Mouse (Mus musculus) intestine, postnatal 0 days (tissue): ENCODE results near the gene Fes. TPM values are rescaled to one million over a fixed set of nuclear protein-coding genes. Genes with fewer than 3 reads are reported as not detected.
A peak's percentile ranks its signal among the peaks of the same experiment; 100 is the strongest.

Experiments
- ATAC-seq: fragments of 200-750 bp; cut with Nextera tagmentation; 2 replicates; pipeline ENCODE4 v1.8.0; 2017; ENCODE audit warnings: mild to moderate bottlenecking, moderate TSS enrichment, moderate library complexity
- H3K27ac ChIP-seq: fragments of 300-500 bp; sonication (generic); 2 replicates; pipeline ENCODE4 v1.5.1; 2014; ENCODE audit warnings: mild to moderate bottlenecking, low read depth, low read length, moderate library complexity
- H3K27me3 ChIP-seq: fragments of 300-500 bp; sonication (generic); replicated peaks from 2 replicates; pipeline ENCODE4 v1.6.1; 2014; ENCODE audit warnings: low read length, mixed read lengths; ENCODE audit not compliant: control insufficient read depth, insufficient read depth
- H3K36me3 ChIP-seq: fragments of 300-500 bp; sonication (generic); 2 replicates; pipeline ENCODE4 v1.6.1; 2014; ENCODE audit warnings: mild to moderate bottlenecking, moderate library complexity; ENCODE audit not compliant: control insufficient read depth, insufficient read depth
- H3K4me1 ChIP-seq: fragments of 300-500 bp; sonication (generic); replicated peaks from 2 replicates; pipeline ENCODE4 v1.6.1; 2014; ENCODE audit warnings: antibody characterized with exemption, low read length, mixed read lengths; ENCODE audit not compliant: control insufficient read depth, insufficient read depth
- H3K4me2 ChIP-seq: fragments of 300-500 bp; sonication (generic); replicated peaks from 2 replicates; pipeline ENCODE4 v1.6.1; 2014; ENCODE audit warnings: low read depth, mild to moderate bottlenecking, moderate library complexity
- H3K4me3 ChIP-seq: fragments of 300-500 bp; sonication (generic); 2 replicates; pipeline ENCODE4 v1.5.1; 2014; ENCODE audit warnings: low read depth, low read length
- H3K9ac ChIP-seq: fragments of 300-500 bp; sonication (generic); 2 replicates; pipeline ENCODE4 v1.6.1; 2014; ENCODE audit warnings: mild to moderate bottlenecking, low read depth, low read length
- H3K9me3 ChIP-seq: fragments of 300-500 bp; sonication (generic); 2 replicates; pipeline ENCODE4 v1.6.1; 2016; ENCODE audit warnings: mixed run types; ENCODE audit not compliant: control insufficient read depth
- CTCF ChIP-seq: sonication (generic); IDR thresholded peaks from 2 replicates; pipeline ENCODE4 v1.5.1; 2016; ENCODE audit warnings: low read depth, mild to moderate bottlenecking, control low read depth, antibody characterized with exemption, moderate library complexity
- WGBS: fragments of 180-500 bp; shearing (Covaris S2); extraction: QIAGEN DNeasy Blood & Tissue Kit; methylation state at CpG from one replicate; pipeline ENCODE4 v1.1.7; 2014; 5-methylcytosine and 5-hydroxymethylcytosine counted together
- polyA plus RNA-seq: library from polyadenylated mRNA; unstranded; fragments of >200 nt; fragmentation: Nextera tagmentation; extraction: Ambion mirVana; gene quantifications from 2 replicates; pipeline ENCODE4 v1.2.1, GENCODE M21; 2015

Fes gene
- polyA plus RNA-seq, 1 experiment from 2014 or later, result 6.2 TPM

DNA sequence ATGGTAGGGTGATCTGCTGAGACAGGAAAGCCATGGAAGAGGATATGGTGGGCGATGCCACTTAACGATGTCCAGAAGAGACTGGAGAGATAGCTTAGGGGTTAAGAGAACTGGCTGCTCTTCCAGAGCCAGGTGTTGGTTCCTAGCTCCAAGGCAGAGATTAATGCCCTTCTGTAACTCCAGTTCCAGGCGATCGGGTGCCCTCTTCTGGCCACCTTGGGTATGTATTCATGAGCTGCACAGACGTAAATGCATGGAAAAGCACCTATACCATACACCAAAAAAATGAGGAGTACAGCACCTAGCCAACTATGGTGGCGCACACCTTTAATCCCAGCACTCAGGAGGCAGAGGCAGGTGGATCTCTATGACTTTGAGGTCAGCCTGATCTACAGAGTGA lies 37.0 kb upstream of the Fes start:
- no peak overlapping the region for H3K4me3 ChIP-seq
- ATAC-seq, result no peak
- H3K27ac ChIP-seq, result no peak overlapping the region
- no peak overlapping the region for H3K9ac ChIP-seq
- H3K27me3 ChIP-seq, result no peaks in the 10 kb centered on the region
- H3K9me3 ChIP-seq, result no peaks in the 10 kb centered on the region
- H3K4me2 ChIP-seq, result no peak overlapping the region
- H3K4me1 ChIP-seq, result no peaks in the 10 kb centered on the region
- TF ChIP-seq CTCF, result peak; percentile 59
- no peaks in the 10 kb centered on the region for H3K36me3 ChIP-seq
- 84% methylated on average over 6 of the region's 6 CpGs for WGBS

DNA sequence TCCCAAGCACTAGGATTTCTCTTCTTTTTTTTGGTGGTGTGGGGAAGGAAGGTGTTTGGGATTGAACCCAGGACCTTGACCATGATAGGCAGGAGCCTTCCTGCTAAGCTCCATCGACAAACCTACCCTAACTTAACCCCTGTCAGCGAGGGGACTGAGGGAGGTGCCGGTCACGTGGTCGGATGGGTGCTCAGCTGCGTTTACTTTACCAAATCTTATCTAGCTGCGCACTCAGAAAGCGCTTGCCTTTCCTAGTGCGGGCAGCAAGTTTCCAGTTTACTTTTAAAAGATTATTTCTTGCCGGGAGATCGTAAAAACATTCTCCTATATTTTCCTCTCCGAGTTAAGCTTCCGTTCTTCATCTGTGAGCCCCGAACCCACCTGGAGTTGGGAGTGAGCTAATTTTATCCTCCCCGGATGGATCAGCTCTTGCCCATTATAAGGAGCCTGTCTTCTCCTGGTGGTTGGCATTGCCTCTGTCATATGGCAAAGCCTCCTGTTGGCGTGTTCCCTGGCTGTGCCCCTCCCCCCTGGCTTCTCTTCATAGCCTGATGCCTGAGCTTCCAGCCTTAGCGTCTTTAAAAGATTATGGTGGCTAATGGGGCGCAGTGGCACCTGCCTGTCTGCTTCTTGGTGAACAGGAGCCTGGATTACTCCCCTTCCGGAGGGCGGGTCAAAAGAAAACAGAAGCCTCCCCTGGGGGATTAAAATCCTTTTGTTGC lies 35.2 kb upstream of the Fes start:
- no peak for TF ChIP-seq CTCF
- H3K9ac ChIP-seq, result no peak overlapping the region
- no peaks in the 10 kb centered on the region for H3K4me1 ChIP-seq
- no peaks in the 10 kb centered on the region for H3K27me3 ChIP-seq
- no peak for ATAC-seq
- H3K4me3 ChIP-seq, result peak overlapping the region; percentile 12; the same call in 1 of the 2 replicates
- no peak overlapping the region for H3K27ac ChIP-seq
- 10% methylated on average over 20 of the region's 20 CpGs for WGBS
- no peaks in the 10 kb centered on the region for H3K36me3 ChIP-seq
- H3K9me3 ChIP-seq, result no peaks in the 10 kb centered on the region
- H3K4me2 ChIP-seq, result peak overlapping the region; percentile 52

DNA sequence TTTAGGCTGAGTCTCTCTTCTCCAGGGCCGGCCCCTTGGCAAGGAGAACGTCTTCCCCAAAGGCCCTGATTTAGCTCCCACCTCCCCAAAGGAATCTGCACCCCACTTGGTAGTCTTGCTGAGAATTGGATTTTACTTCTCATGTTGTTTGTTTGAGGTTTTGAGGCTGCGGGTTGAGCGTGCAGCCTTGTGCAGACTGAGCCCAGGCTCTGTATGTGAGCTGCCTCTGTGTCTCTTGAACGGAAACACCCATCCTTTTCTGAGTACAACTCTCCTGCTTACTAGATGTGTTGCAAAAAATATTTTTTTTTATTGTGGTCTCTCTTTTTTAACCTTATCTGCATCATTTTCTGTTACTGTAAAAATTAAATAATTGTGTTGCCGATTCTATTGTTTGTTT lies 33.8 kb upstream of the Fes start:
- Histone ChIP-seq H3K27me3 (no peaks in the 10 kb centered on the region), H3K4me1 (no peaks in the 10 kb centered on the region), H3K4me2 (no peak overlapping the region), H3K9me3 (no peaks in the 10 kb centered on the region), H3K4me3 (no peak overlapping the region), H3K9ac (no peak overlapping the region), H3K27ac (no peak overlapping the region), H3K36me3 (no peaks in the 10 kb centered on the region)
- WGBS, result 91% methylated on average over 6 of the region's 6 CpGs
- no peak for TF ChIP-seq CTCF
- ATAC-seq, result no peak

DNA sequence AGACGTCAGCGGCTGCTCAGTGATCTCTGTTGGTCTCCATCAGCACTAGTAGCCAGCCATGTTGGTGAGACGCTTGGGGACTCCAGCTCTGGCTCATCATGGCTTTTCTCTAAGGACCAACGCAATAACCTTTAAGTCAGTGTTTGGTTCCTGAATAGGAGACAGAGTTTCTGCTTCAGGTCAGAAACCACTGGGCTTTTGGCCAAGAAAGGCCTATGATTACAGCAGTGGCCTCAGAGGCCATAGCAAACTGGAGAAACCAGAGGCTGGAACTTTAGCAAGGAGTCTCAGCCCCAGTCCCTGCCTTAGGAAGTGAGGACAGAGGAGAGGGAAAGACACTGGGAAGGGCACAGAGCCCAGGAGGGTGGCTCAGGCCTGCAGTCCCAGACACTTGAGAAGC lies 32.8 kb upstream of the Fes start:
- Histone ChIP-seq H3K27me3 (no peaks in the 10 kb centered on the region), H3K9me3 (no peaks in the 10 kb centered on the region), H3K27ac (no peak overlapping the region), H3K4me2 (no peak overlapping the region), H3K9ac (no peak overlapping the region), H3K36me3 (no peaks in the 10 kb centered on the region), H3K4me3 (no peak overlapping the region), H3K4me1 (no peaks in the 10 kb centered on the region)
- TF ChIP-seq CTCF, result no peak
- 85% methylated on average over 4 of the region's 4 CpGs for WGBS
- ATAC-seq, result no peak

DNA sequence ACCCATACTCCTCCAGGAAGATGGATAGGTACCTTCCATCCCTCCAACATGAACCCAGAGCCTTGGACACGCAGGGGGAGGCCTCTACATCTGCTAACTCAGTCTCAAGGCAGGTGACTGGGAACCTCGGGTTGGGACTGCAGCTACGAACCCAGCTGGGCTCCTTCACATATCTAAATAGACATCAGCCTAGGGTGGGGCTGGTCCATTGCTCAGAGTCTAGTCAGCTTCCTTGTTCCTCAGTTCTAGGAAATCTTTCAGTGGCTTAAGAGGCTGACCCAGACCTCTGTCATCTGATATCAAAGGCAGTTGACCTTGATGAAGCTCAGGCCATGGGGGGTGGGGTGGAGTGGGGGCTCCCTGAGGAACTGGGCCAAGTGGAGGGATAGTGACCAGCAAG lies 31.5 kb upstream of the Fes start:
- Histone ChIP-seq H3K27ac (no peak overlapping the region), H3K4me2 (no peak overlapping the region), H3K4me1 (no peaks in the 10 kb centered on the region), H3K27me3 (no peaks in the 10 kb centered on the region), H3K9ac (no peak overlapping the region), H3K36me3 (no peaks in the 10 kb centered on the region), H3K9me3 (no peaks in the 10 kb centered on the region), H3K4me3 (no peak overlapping the region)
- 0 out of 2 replicates have a peak, but pooled peaks have one; percentile 19 for ATAC-seq
- WGBS, result 30% methylated on average over 3 of the region's 3 CpGs
- TF ChIP-seq CTCF, result no peak

DNA sequence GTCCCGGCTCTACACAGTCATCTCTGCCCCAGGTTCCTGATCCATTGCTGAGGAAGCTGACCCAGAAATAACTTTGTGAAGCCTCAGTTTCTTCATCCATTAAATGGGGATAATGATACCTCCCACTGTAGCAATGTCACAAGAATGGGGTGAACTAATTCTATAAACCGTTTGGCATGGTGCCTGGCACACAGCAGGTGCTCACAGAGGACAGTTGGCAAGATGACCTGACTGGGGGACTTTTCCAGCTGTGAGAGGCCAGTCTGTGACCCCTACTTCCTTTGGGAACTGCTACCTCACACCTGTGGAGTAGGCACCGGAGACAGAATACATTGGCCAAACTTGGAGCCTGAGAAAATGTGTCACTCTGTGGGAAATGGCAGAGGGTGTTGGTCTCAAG lies 30.3 kb upstream of the Fes start:
- Histone ChIP-seq H3K36me3 (no peaks in the 10 kb centered on the region), H3K9me3 (no peaks in the 10 kb centered on the region), H3K4me1 (no peaks in the 10 kb centered on the region), H3K4me3 (no peak overlapping the region), H3K4me2 (no peak overlapping the region), H3K9ac (no peak overlapping the region), H3K27me3 (no peaks in the 10 kb centered on the region), H3K27ac (no peak overlapping the region)
- WGBS, result 88% methylated on average over 3 of the region's 3 CpGs
- TF ChIP-seq CTCF, result no peak
- ATAC-seq, result no peak
